Mouse (Mus musculus): ENCODE data around the gene Efna1. TPM values are rescaled to one million over a fixed set of nuclear protein-coding genes. Genes with fewer than 3 reads are reported as not detected.

Gene Efna1
- polyA plus RNA-seq, 1 experiment from 2014 or later: 97.1 TPM

GRCm38 (mm10) chr3:89282291-89282643 lies 1.3 kb upstream of the Efna1 start:
- TF ChIP-seq CTCF (IDR thresholded peaks at IDR 0.05): no peak
- POLR2A ChIA-PET: interaction anchor here (0.7 to 0.9 kb wide), 2 partner anchors 21 to 37 kb away, joined by 3 to 5 read pairs; partner anchors contain the start of genes Krtcap2 and Trim46
- CTCF ChIA-PET: interaction anchor here (0.8 to 4.2 kb wide), 18 partner anchors 8 to 64 kb away, joined by 3 to 25 read pairs (median 6); partner anchors contain the start of genes Dpm3, Krtcap2, Slc50a1 and Trim46
- no peak for ATAC-seq
- DNase-seq (ENCODE audit: low read depth, low spot score): no peak
- no peaks in the 10 kb centered on the region for H3K27me3 ChIP-seq
- in situ Hi-C loops (cut with MboI; ENCODE audit: low pct_unique_long_range_greater_than_20kb): loop anchor here (5.0 kb wide), 1 partner anchor 35 kb away; the partner anchor contains the start of genes Krtcap2 and Trim46

- in situ Hi-C loops (cut with MboI; ENCODE audit: low pct_unique_long_range_greater_than_20kb): loop anchor here (5.0 kb wide), 1 partner anchor 34 kb away; the partner anchor contains the start of genes Krtcap2 and Trim46
- no peaks in the 10 kb centered on the region for H3K27me3 ChIP-seq
- DNase-seq (ENCODE audit: low read depth, low spot score) (no peak), ATAC-seq (peak; percentile 26)
- ChIA-PET CTCF (interaction anchor here (0.8 to 4.2 kb wide), 19 partner anchors 8 to 64 kb away, joined by 3 to 25 read pairs (median 5); partner anchors contain the start of genes Dpm3, Krtcap2, Slc50a1 and Trim46), POLR2A (interaction anchor here (0.7 to 0.9 kb wide), 2 partner anchors 21 to 36 kb away, joined by 3 to 5 read pairs; partner anchors contain the start of genes Krtcap2 and Trim46)
- TF ChIP-seq CTCF (IDR thresholded peaks at IDR 0.05): no peak
Observed at GRCm38 (mm10) chr3:89281579-89282290, 793 bp upstream of the Efna1 start.

GRCm38 (mm10) chr3:89280050-89280605 lies 814 bp downstream of the Efna1 start:
- in situ Hi-C loops (cut with MboI; ENCODE audit: low pct_unique_long_range_greater_than_20kb): loop anchor here (5.0 kb wide), 1 partner anchor 33 kb away; the partner anchor contains the start of genes Krtcap2 and Trim46
- ATAC-seq (no peak), DNase-seq (ENCODE audit: low read depth, low spot score) (no peak)
- ChIA-PET CTCF (interaction anchor here (1.0 to 4.2 kb wide), 8 partner anchors 8 to 35 kb away, joined by 3 to 25 read pairs (median 11); partner anchors contain the start of genes Dpm3, Krtcap2 and Trim46), POLR2A (interaction anchor here (0.5 to 5.1 kb wide), 8 partner anchors 8 to 1589 kb away, joined by 3 to 39 read pairs (median 4); partner anchors contain the start of genes Krtcap2, Slc50a1 and Trim46)
- TF ChIP-seq CTCF (IDR thresholded peaks at IDR 0.05): no peak
- no peaks in the 10 kb centered on the region for H3K27me3 ChIP-seq

- ATAC-seq (peak; percentile 75), DNase-seq (ENCODE audit: low read depth, low spot score) (peak; percentile 73)
- in situ Hi-C loops (cut with MboI; ENCODE audit: low pct_unique_long_range_greater_than_20kb): no loop called here
- CTCF ChIA-PET: interaction anchor here (0.6 to 3.5 kb wide), 5 partner anchors 8 to 34 kb away, joined by 3 to 18 read pairs (median 3); partner anchors contain the start of genes Krtcap2 and Trim46
- no peaks in the 10 kb centered on the region for H3K27me3 ChIP-seq
- POLR2A ChIA-PET: interaction anchor here (0.5 to 5.1 kb wide), 7 partner anchors 9 to 1588 kb away, joined by 3 to 39 read pairs (median 4); partner anchors contain the start of genes Krtcap2, Slc50a1 and Trim46
- no peak for TF ChIP-seq CTCF (IDR thresholded peaks at IDR 0.05)
Observed at GRCm38 (mm10) chr3:89279153-89279890, 1.6 kb downstream of the Efna1 start.

DNA sequence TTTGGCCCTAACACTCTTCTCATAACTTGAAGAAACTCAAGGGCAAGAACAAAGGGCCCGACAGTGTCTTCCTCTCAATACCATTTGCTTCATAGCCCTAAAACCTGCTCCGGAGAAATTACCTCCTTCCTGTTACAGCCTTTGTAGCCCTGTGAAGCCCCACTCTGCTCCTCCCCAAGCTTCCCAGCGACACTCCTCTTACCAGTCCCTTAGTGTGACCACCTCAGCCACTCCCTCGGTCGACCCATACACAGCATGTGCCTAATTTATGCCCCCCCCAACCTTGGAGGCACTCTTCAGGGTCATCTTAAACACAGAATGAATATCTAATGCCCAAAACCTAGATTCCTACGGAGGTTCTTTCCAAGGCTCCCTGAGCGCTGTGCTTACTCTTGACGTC lies 2.3 kb downstream of the Efna1 start:
- no peaks in the 10 kb centered on the region for H3K27me3 ChIP-seq
- POLR2A ChIA-PET: interaction anchor here (3.8 to 5.1 kb wide), 3 partner anchors 10 to 35 kb away, joined by 31 to 39 read pairs (median 31); partner anchors contain the start of genes Krtcap2, Slc50a1 and Trim46
- in situ Hi-C loops (cut with MboI; ENCODE audit: low pct_unique_long_range_greater_than_20kb): no loop called here
- TF ChIP-seq CTCF (IDR thresholded peaks at IDR 0.05): no peak
- DNase-seq (ENCODE audit: low read depth, low spot score): no peak
- ATAC-seq: no peak
- CTCF ChIA-PET: interaction anchor here (1.0 to 3.5 kb wide), 5 partner anchors 8 to 34 kb away, joined by 3 to 18 read pairs (median 3); partner anchors contain the start of genes Krtcap2 and Trim46

GRCm38 (mm10) chr3:89278107-89278506 lies 2.8 kb downstream of the Efna1 start:
- no peaks in the 10 kb centered on the region for H3K27me3 ChIP-seq
- in situ Hi-C loops (cut with MboI; ENCODE audit: low pct_unique_long_range_greater_than_20kb): no loop called here
- no peak for ATAC-seq
- DNase-seq (ENCODE audit: low read depth, low spot score): no peak
- TF ChIP-seq CTCF (IDR thresholded peaks at IDR 0.05): no peak
- POLR2A ChIA-PET: interaction anchor here (1.2 to 5.1 kb wide), 4 partner anchors 10 to 177 kb away, joined by 4 to 39 read pairs (median 31); partner anchors contain the start of genes Fdps, Gm43738, Krtcap2 and Slc50a1
- CTCF ChIA-PET: interaction anchor here (0.8 to 3.5 kb wide), 7 partner anchors 8 to 33 kb away, joined by 3 to 18 read pairs (median 3); partner anchors contain the start of genes Krtcap2 and Trim46

GRCm38 (mm10) chr3:89277281-89278021 lies 3.5 kb downstream of the Efna1 start:
- in situ Hi-C loops (cut with MboI; ENCODE audit: low pct_unique_long_range_greater_than_20kb): no loop called here
- DNase-seq (ENCODE audit: low read depth, low spot score) (no peak), ATAC-seq (peak; percentile 2)
- no peaks in the 10 kb centered on the region for H3K27me3 ChIP-seq
- ChIA-PET CTCF (interaction anchor here (0.7 to 3.5 kb wide), 8 partner anchors 9 to 32 kb away, joined by 3 to 18 read pairs (median 3); partner anchors contain the start of genes Krtcap2 and Trim46), POLR2A (interaction anchor here (0.5 to 5.1 kb wide), 6 partner anchors 9 to 176 kb away, joined by 3 to 39 read pairs (median 18); partner anchors contain the start of genes Fdps, Gm43738, Krtcap2 and Scamp3)
- TF ChIP-seq CTCF (IDR thresholded peaks at IDR 0.05): no peak

DNA sequence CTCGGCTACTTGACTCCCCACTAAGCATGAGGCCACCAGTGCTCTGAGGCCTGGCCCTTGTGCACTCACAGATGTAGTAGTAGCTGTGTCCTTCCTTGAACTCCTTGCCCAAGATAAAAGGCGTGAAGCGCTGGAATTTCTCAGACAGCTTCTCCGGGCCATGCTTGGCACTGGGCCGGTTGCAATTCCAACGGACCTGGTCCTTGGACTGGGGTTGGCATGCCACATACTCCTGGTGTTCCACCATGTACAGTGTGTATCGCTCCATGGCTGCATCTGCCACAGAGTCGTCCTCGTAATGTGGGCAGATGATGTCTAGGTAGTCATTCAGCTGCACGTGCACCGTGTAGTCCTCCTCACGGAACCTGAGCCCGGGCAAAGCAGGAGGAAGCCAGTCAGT lies 4.9 kb downstream of the Efna1 start:
- in situ Hi-C loops (cut with MboI; ENCODE audit: low pct_unique_long_range_greater_than_20kb): no loop called here
- ATAC-seq: no peak

More for the DNA sequence above, 4.9 kb downstream of the Efna1 start:
- CTCF ChIA-PET: no interaction called here
- no peak for TF ChIP-seq CTCF (IDR thresholded peaks at IDR 0.05)
- no peaks in the 10 kb centered on the region for H3K27me3 ChIP-seq
- POLR2A ChIA-PET: interaction anchor here (5.1 kb wide), 1 partner anchor 12 kb away, joined by 31 read pairs; no protein-coding TSS in a partner anchor
- no peak for DNase-seq (ENCODE audit: low read depth, low spot score)
